Mouse (Mus musculus) liver, embryonic 16.5 days (tissue): ENCODE data around the gene Adgrf1. TPM values are rescaled to one million over a fixed set of nuclear protein-coding genes. Genes with fewer than 3 reads are reported as not detected.

ENCODE experiments used
- ATAC-seq: fragments of 200-750 bp; cut with Nextera tagmentation; 2 replicates; pipeline ENCODE4 v1.8.0; 2017; ENCODE audit warnings: low read depth, mild to moderate bottlenecking, moderate number of reproducible peaks, moderate library complexity
- H3K27ac ChIP-seq: fragments of 300-500 bp; sonication (generic); 2 replicates; pipeline ENCODE4 v1.5.1; 2014; ENCODE audit warnings: mild to moderate bottlenecking, low read length
- H3K27me3 ChIP-seq: fragments of 300-500 bp; sonication (generic); 2 replicates; pipeline ENCODE4 v1.6.1; 2014; ENCODE audit warnings: low read depth, low read length, mixed read lengths; ENCODE audit not compliant: control insufficient read depth, insufficient read depth
- H3K36me3 ChIP-seq: fragments of 300-500 bp; sonication (generic); 2 replicates; pipeline ENCODE4 v1.6.1; 2014; ENCODE audit warnings: mild to moderate bottlenecking; ENCODE audit not compliant: control insufficient read depth, insufficient read depth
- H3K4me1 ChIP-seq: fragments of 300-500 bp; sonication (generic); 2 replicates; pipeline ENCODE4 v1.6.1; 2014; ENCODE audit warnings: low read depth, low read length, mixed read lengths; ENCODE audit not compliant: control insufficient read depth
- H3K4me2 ChIP-seq: fragments of 300-500 bp; sonication (generic); 2 replicates; pipeline ENCODE4 v1.6.1; 2014; ENCODE audit warnings: low read depth, low read length, mixed read lengths
- H3K4me3 ChIP-seq: fragments of 300-500 bp; sonication (generic); 2 replicates; pipeline ENCODE4 v1.5.1; 2014; ENCODE audit warnings: low read depth, mild to moderate bottlenecking, low read length
- H3K9ac ChIP-seq: fragments of 300-500 bp; sonication (generic); 2 replicates; pipeline ENCODE4 v1.6.1; 2014; ENCODE audit warnings: low read depth, low read length
- H3K9me3 ChIP-seq: fragments of 300-500 bp; sonication (generic); replicated peaks from 2 replicates; pipeline ENCODE4 v1.6.1; 2016; ENCODE audit warnings: low read length; ENCODE audit not compliant: control insufficient read depth
- WGBS: fragments of 180-500 bp; shearing (Covaris S2); extraction: QIAGEN DNeasy Blood & Tissue Kit; methylation state at CpG from one replicate; pipeline ENCODE4 v1.1.7; 2014; ENCODE audit not compliant: insufficient replicate concordance; 5-methylcytosine and 5-hydroxymethylcytosine counted together
- polyA plus RNA-seq: library from polyadenylated mRNA; unstranded; fragments of >200 nt; fragmentation: Nextera tagmentation; extraction: Ambion mirVana; gene quantifications from 2 replicates; pipeline ENCODE4 v1.2.1, GENCODE M21; 2015

Adgrf1 gene
- polyA plus RNA-seq, result 1.0 and 1.1 TPM in 2 replicates

- H3K9me3 ChIP-seq, result no peaks in the 10 kb centered on the region
- no peaks in the 10 kb centered on the region for H3K36me3 ChIP-seq
- no peak within 1 kb of the TSS; the same call in 1 of the 2 replicates for H3K27ac ChIP-seq
- H3K9ac ChIP-seq, result no peak within 1 kb of the TSS
- peak within 1 kb of the TSS; percentile 28 for H3K4me2 ChIP-seq
- WGBS, result 23% methylated on average over 6 of the region's 6 CpGs
- H3K4me1 ChIP-seq, result no peaks in the 10 kb centered on the region
- peak; percentile 76 for ATAC-seq
- no peaks in the 10 kb centered on the region for H3K27me3 ChIP-seq
- no peak within 1 kb of the TSS for H3K4me3 ChIP-seq
These were observed at the start of gene Adgrf1 for GRCm38 (mm10) chr17:43270161-43270560. TSS of gene Adgrf1 (plus strand) at chr17:43270329.

- no peak overlapping the region for H3K27ac ChIP-seq
- H3K4me2 ChIP-seq, result no peak overlapping the region
- 59% methylated on average over 6 of the region's 6 CpGs for WGBS
- H3K4me3 ChIP-seq, result no peak overlapping the region
- H3K27me3 ChIP-seq, result no peaks in the 10 kb centered on the region
- no peaks in the 10 kb centered on the region for H3K36me3 ChIP-seq
- no peaks in the 10 kb centered on the region for H3K9me3 ChIP-seq
- no peaks in the 10 kb centered on the region; the same call in 1 of the 2 replicates for H3K4me1 ChIP-seq
- H3K9ac ChIP-seq, result no peak overlapping the region
- ATAC-seq, result no peak
These were observed 44.0 kb upstream of the Adgrf1 start for GRCm38 (mm10) chr17:43226101-43226500.

- WGBS, result 38% methylated on average over 12 of the region's 12 CpGs
- no peak overlapping the region for H3K4me3 ChIP-seq
- H3K9me3 ChIP-seq, result no peaks in the 10 kb centered on the region
- 0 out of 2 replicates have a peak, but pooled peaks have one; percentile 16 for ATAC-seq
- no peaks in the 10 kb centered on the region for H3K36me3 ChIP-seq
- H3K27me3 ChIP-seq, result no peaks in the 10 kb centered on the region
- H3K4me2 ChIP-seq, result no peak overlapping the region
- no peaks in the 10 kb centered on the region; the same call in 1 of the 2 replicates for H3K4me1 ChIP-seq
- no peak overlapping the region for H3K9ac ChIP-seq
- no peak overlapping the region for H3K27ac ChIP-seq
These were observed 40.3 kb upstream of the Adgrf1 start for GRCm38 (mm10) chr17:43229621-43230513.

- Histone ChIP-seq H3K4me3 (no peak overlapping the region), H3K36me3 (no peaks in the 10 kb centered on the region), H3K4me1 (no peaks in the 10 kb centered on the region; the same call in 1 of the 2 replicates), H3K27ac (no peak overlapping the region), H3K27me3 (no peaks in the 10 kb centered on the region), H3K9me3 (no peaks in the 10 kb centered on the region), H3K4me2 (no peak overlapping the region), H3K9ac (no peak overlapping the region)
- no peak for ATAC-seq
- WGBS, result 63% methylated on average over 7 of the region's 7 CpGs
These were observed 39.3 kb upstream of the Adgrf1 start for GRCm38 (mm10) chr17:43230821-43231220.

GRCm38 (mm10) chr17:43232769-43233168 is 37.4 kb upstream of the Adgrf1 start:
- Histone ChIP-seq H3K27me3 (no peaks in the 10 kb centered on the region), H3K4me3 (no peak overlapping the region), H3K27ac (no peak overlapping the region), H3K9ac (no peak overlapping the region), H3K4me2 (0 out of 2 replicates have a peak overlapping the region, but pooled peaks have one; percentile 15), H3K4me1 (no peaks in the 10 kb centered on the region; the same call in 1 of the 2 replicates), H3K9me3 (no peaks in the 10 kb centered on the region), H3K36me3 (no peaks in the 10 kb centered on the region)
- ATAC-seq, result 0 out of 2 replicates have a peak, but pooled peaks have one; percentile 24
- 15% methylated on average over 6 of the region's 6 CpGs for WGBS

GRCm38 (mm10) chr17:43236656-43237250 is 33.4 kb upstream of the Adgrf1 start:
- 57% methylated on average over 14 of the region's 14 CpGs for WGBS
- ATAC-seq, result no peak
- Histone ChIP-seq H3K9me3 (no peaks in the 10 kb centered on the region), H3K36me3 (no peaks in the 10 kb centered on the region), H3K4me3 (no peak overlapping the region), H3K9ac (no peak overlapping the region), H3K4me1 (no peaks in the 10 kb centered on the region), H3K27ac (no peak overlapping the region), H3K4me2 (no peak overlapping the region), H3K27me3 (no peaks in the 10 kb centered on the region)

- no peaks in the 10 kb centered on the region for H3K36me3 ChIP-seq
- no peak overlapping the region for H3K9ac ChIP-seq
- H3K4me3 ChIP-seq, result no peak overlapping the region
- no peak for ATAC-seq
- no peaks in the 10 kb centered on the region for H3K4me1 ChIP-seq
- no peak overlapping the region for H3K27ac ChIP-seq
- no peaks in the 10 kb centered on the region for H3K9me3 ChIP-seq
- H3K4me2 ChIP-seq, result no peak overlapping the region
- H3K27me3 ChIP-seq, result no peaks in the 10 kb centered on the region
- 55% methylated on average over 6 of the region's 6 CpGs for WGBS
These were observed 31.1 kb upstream of the Adgrf1 start for GRCm38 (mm10) chr17:43239035-43239434.

- Histone ChIP-seq H3K27me3 (no peaks in the 10 kb centered on the region), H3K4me2 (no peak overlapping the region), H3K9ac (no peak overlapping the region), H3K4me3 (no peak overlapping the region), H3K27ac (no peak overlapping the region), H3K36me3 (no peaks in the 10 kb centered on the region), H3K4me1 (no peaks in the 10 kb centered on the region), H3K9me3 (no peaks in the 10 kb centered on the region)
- WGBS, result 55% methylated on average over 10 of the region's 10 CpGs
- ATAC-seq, result peak; percentile 58; the same call in 1 of the 2 replicates
These were observed 29.0 kb upstream of the Adgrf1 start for GRCm38 (mm10) chr17:43241134-43241533.

- ATAC-seq, result peak; percentile 81
- no peaks in the 10 kb centered on the region for H3K36me3 ChIP-seq
- H3K27me3 ChIP-seq, result no peaks in the 10 kb centered on the region
- no peak overlapping the region for H3K9ac ChIP-seq
- no peak overlapping the region for H3K4me2 ChIP-seq
- H3K4me3 ChIP-seq, result no peak overlapping the region
- no peak overlapping the region; the same call in 1 of the 2 replicates for H3K27ac ChIP-seq
- no peaks in the 10 kb centered on the region for H3K9me3 ChIP-seq
- WGBS, result 44% methylated on average over 3 of the region's 3 CpGs
- H3K4me1 ChIP-seq, result no peaks in the 10 kb centered on the region
These were observed 27.5 kb upstream of the Adgrf1 start for GRCm38 (mm10) chr17:43242609-43243008.
